Mouse (Mus musculus) liver, adult (tissue): Measurements from ENCODE around the gene Rps12-ps3.

Experiments
- GATA4 ChIP-seq: IDR thresholded peaks from 2 replicates; pipeline ENCODE4 v1.6.1; 2014; ENCODE audit warnings: mild to moderate bottlenecking, low read length; ENCODE audit not compliant: insufficient replicate concordance

The Rps12-ps3 gene

DNA sequence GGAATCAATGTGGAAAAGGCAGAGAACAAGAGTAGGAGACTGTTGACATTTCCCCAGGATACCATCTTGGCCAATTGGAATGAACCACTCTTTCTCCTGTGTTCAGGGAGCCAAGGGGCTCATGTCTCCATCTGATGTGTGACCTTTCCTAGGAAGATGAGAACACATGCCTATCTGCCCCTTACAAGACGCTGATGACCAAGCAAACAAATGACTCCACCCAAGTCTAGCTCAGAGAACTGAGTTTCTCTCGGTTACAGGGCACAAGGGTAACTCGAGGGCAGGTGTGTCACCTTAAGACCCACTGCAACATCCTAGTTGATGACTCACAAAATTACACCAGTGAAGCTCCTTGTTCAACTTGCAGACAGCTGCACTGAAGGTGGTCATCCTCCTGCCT, 41.6 kb downstream of the Rps12-ps3 start:
- TF ChIP-seq GATA4: no peak

DNA sequence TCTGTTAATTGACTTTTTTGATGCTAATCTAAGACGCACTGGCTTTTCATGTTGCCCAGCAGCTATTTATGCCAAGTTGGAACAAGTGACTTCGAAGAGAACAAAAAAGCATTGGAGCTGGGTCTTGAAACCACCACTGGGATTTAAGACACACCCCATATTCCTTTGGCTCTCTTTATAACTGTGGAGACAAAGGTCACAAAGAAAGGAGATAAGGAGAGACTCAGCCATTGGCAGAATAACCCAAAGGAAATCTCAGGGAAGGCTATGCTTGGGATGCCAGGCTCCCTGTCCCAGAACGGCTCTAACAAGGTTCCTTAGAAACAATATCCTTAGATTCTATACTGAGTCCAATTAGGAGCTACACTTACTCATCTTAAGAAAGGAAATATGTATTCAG, 44.6 kb downstream of the Rps12-ps3 start:
- TF ChIP-seq GATA4: no peak

DNA sequence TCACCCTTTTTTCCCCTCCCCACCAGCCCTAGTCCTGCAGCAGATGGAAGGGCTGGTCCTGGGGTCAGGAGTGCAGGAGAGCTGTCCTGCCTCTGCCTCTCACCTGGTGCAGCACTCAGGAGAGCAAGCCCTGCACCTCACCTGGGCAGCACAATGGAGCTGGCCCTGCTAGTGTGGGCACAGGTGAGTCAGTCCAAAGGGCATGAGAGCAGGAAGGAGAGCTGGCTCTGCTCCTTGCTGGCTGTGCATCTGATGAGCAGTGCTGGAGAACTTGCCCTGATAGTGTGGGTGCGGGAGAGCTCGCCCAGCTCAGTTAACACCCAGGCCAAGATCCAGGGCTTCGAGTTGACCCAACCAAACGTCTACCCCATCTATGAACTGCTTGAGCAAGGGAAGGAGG, 45.8 kb downstream of the Rps12-ps3 start:
- TF ChIP-seq GATA4: no peak

DNA sequence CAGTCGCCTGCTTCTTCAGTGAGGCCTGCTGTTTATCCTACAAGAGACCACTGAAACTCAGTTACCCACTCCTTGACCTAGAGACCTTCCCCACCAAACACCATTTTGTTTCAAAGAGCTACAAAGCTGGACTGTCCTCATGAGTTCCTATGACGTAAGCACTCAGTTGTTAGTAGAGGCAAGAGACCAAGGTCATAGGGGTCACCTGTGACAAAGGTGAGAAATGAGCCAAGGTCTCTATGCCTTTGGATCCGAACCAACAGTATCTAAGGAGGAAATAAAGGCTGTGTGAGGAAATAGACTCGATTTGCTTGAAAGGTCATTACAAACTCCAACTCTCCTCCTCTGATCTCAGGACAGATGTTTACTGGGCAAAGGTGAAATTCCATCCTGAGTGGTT, 48.9 kb downstream of the Rps12-ps3 start:
- no peak for TF ChIP-seq GATA4
